Comparison of ENCODE assay signal across 9 mouse cellular contexts in the genomic region with DNA sequence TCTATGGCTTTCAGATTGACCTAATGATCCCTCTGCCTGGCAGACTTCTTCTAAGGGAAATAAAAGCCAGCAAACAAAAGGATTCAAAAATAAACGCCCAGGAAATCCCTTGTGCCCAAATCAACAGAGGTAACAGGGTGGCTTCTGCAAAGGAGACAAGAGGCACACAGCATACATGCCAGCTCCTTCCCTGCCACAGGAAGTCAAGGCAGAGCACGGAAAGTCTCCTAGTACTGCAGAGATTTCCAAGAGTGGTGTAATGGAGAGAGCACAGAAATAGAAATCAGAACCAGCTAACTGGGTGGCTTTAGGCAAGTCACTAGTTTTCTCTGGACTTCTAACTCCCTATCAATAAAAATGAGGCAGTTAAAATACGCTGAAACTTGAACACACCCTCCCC. TPM values are rescaled to one million over a fixed set of nuclear protein-coding genes. Genes with fewer than 3 reads are reported as not detected.
DNase-seq lines count a peak whose midpoint lies in the region; ATAC-seq and TF ChIP-seq lines count a peak whose summit lies in the region.
"Had no signal": no experiment of that assay in that cellular context is flagged by ENCODE, and none has a peak within 500 bp of the region (broad histone marks: within the 10 kb centered on the region; RNA-seq: fewer than 3 reads in every experiment).

No protein-coding gene starts in this region.

- H3K27me3 ChIP-seq in kidney, postnatal 0 days (ENCODE audit: insufficient read depth, low read length), result no peaks in the 10 kb centered on the region
- no peaks in the 10 kb centered on the region for H3K27me3 ChIP-seq in embryonic facial prominence, embryonic 14.5 days (replicated peaks; ENCODE audit: control insufficient read depth, insufficient read depth, low read length)
- no peaks in the 10 kb centered on the region for H3K27me3 ChIP-seq in intestine, embryonic 16.5 days (replicated peaks; ENCODE audit: control insufficient read depth, insufficient read depth, low read length)
- no peaks in the 10 kb centered on the region for H3K27me3 ChIP-seq in neural tube, embryonic 12.5 days (replicated peaks)

- TF ChIP-seq CTCF in kidney, postnatal 0 days (IDR thresholded peaks at IDR 0.05; ENCODE audit: low read depth), result no peak

- H3K4me3 ChIP-seq in kidney, postnatal 0 days (replicated peaks; ENCODE audit: low read depth, low read length), result peak overlapping the region; percentile 94
- peak overlapping the region; percentile 98 for H3K4me3 ChIP-seq in embryonic facial prominence, embryonic 14.5 days (ENCODE audit: low read depth, low read length)
- peak overlapping the region; percentile 95 for H3K4me3 ChIP-seq in intestine, embryonic 16.5 days (ENCODE audit: low read length)
- peak overlapping the region; percentile 91 for H3K4me3 ChIP-seq in neural tube, embryonic 12.5 days

- H3K4me2 ChIP-seq in kidney, postnatal 0 days (ENCODE audit: low read length), result peak overlapping the region; percentile 61
- peak overlapping the region; percentile 62 for H3K4me2 ChIP-seq in embryonic facial prominence, embryonic 14.5 days (ENCODE audit: low read depth, low read length)
- H3K4me2 ChIP-seq in intestine, embryonic 16.5 days (ENCODE audit: low read depth, low read length), result peak overlapping the region; percentile 90
- peak overlapping the region; percentile 69 for H3K4me2 ChIP-seq in neural tube, embryonic 12.5 days (replicated peaks)

- DNase-seq in kidney, postnatal 0 days (ENCODE audit: low spot score), result no peak
- no peak for DNase-seq in kidney, adult 8-10 months
- no peak for DNase-seq in embryonic facial prominence, embryonic 14.5 days (ENCODE audit: low spot score)
- DNase-seq in right cerebral cortex, postnatal 4 days, result no peak
- DNase-seq in embryo, embryonic 11 days, result no peak
- DNase-seq in kidney, postnatal 14 days, result no peak
- DNase-seq: cerebellum, postnatal 14 days had no signal

- H3K4me1 ChIP-seq in kidney, postnatal 0 days (replicated peaks; ENCODE audit: insufficient read depth, low read length), result peaks cover 6% of the 10 kb centered on the region
- H3K4me1 ChIP-seq in embryonic facial prominence, embryonic 14.5 days (ENCODE audit: control insufficient read depth, insufficient read depth, low read length), result peaks cover 46% of the 10 kb centered on the region
- peaks cover 25% of the 10 kb centered on the region for H3K4me1 ChIP-seq in intestine, embryonic 16.5 days (ENCODE audit: control insufficient read depth, insufficient read depth, low read length)
- H3K4me1 ChIP-seq in neural tube, embryonic 12.5 days, result peaks cover 27% of the 10 kb centered on the region

- 7% methylated on average over 3 of the region's 3 CpGs for WGBS in kidney, postnatal 0 days
- WGBS in embryonic facial prominence, embryonic 14.5 days, result 12% methylated on average over 3 of the region's 3 CpGs
- 9% methylated on average over 3 of the region's 3 CpGs for WGBS in intestine, embryonic 16.5 days
- 4% methylated on average over 3 of the region's 3 CpGs for WGBS in neural tube, embryonic 12.5 days

- H3K9ac ChIP-seq in kidney, postnatal 0 days (ENCODE audit: low read depth, low read length), result peak overlapping the region; percentile 99
- peak overlapping the region; percentile 98 for H3K9ac ChIP-seq in embryonic facial prominence, embryonic 14.5 days (ENCODE audit: low read depth, low read length)
- H3K9ac ChIP-seq in intestine, embryonic 16.5 days (ENCODE audit: low read depth, low read length), result peak overlapping the region; percentile 98
- peak overlapping the region; percentile 98 for H3K9ac ChIP-seq in neural tube, embryonic 12.5 days

- no peak for ATAC-seq in kidney, postnatal 0 days (replicated peaks; ENCODE audit: low FRiP score, low read depth)
- ATAC-seq in embryonic facial prominence, embryonic 14.5 days (ENCODE audit: low read depth), result no peak
- ATAC-seq in intestine, embryonic 16.5 days, result no peak
- no peak for ATAC-seq in neural tube, embryonic 12.5 days (ENCODE audit: low FRiP score, low read depth)

- no peak overlapping the region for H3K27ac ChIP-seq in kidney, postnatal 0 days
- H3K27ac ChIP-seq in embryonic facial prominence, embryonic 14.5 days (replicated peaks; ENCODE audit: low read depth, low read length), result peak overlapping the region; percentile 99
- H3K27ac ChIP-seq in intestine, embryonic 16.5 days (ENCODE audit: low read length), result no peak overlapping the region
- no peak overlapping the region for H3K27ac ChIP-seq in neural tube, embryonic 12.5 days

- no peaks in the 10 kb centered on the region for H3K9me3 ChIP-seq in kidney, postnatal 0 days (replicated peaks; ENCODE audit: low read length)
- H3K9me3 ChIP-seq in embryonic facial prominence, embryonic 14.5 days (ENCODE audit: control insufficient read depth, low read length), result no peaks in the 10 kb centered on the region
- H3K9me3 ChIP-seq in intestine, embryonic 16.5 days (ENCODE audit: control insufficient read depth, low read length), result no peaks in the 10 kb centered on the region
- H3K9me3 ChIP-seq in neural tube, embryonic 12.5 days, result no peaks in the 10 kb centered on the region

- H3K36me3 ChIP-seq in kidney, postnatal 0 days (ENCODE audit: insufficient read depth, low read length), result no peaks in the 10 kb centered on the region
- H3K36me3 ChIP-seq in embryonic facial prominence, embryonic 14.5 days (ENCODE audit: control insufficient read depth, insufficient read depth, low read length), result no peaks in the 10 kb centered on the region
- H3K36me3 ChIP-seq in intestine, embryonic 16.5 days (ENCODE audit: control insufficient read depth, insufficient read depth, low read length), result no peaks in the 10 kb centered on the region
- no peaks in the 10 kb centered on the region for H3K36me3 ChIP-seq in neural tube, embryonic 12.5 days

RNA-seq across cellular contexts. Expression of a gene that starts 1.8 kb away (rescaled TPM):
- polyA plus RNA-seq in kidney, postnatal 0 days (2015; fragmentation: Nextera tagmentation; extraction: Ambion mirVana), result 22.7 and 25.1 TPM in 2 replicates
- polyA plus RNA-seq in embryonic facial prominence, embryonic 14.5 days (2014; fragmentation: Nextera tagmentation; extraction: Ambion mirVana), result 97.4 and 107 TPM in 2 replicates
- polyA plus RNA-seq in intestine, embryonic 16.5 days (2015; fragmentation: Nextera tagmentation; extraction: Ambion mirVana), result 31.5 and 34.0 TPM in 2 replicates
- 148 and 159 TPM in 2 replicates for polyA plus RNA-seq in neural tube, embryonic 12.5 days (2016; fragmentation: Nextera tagmentation; extraction: Ambion mirVana)
